Mouse (Mus musculus) cerebellum, adult (tissue): ENCODE measurements around the gene Lonrf2.

ENCODE experiments used
- ATAC-seq: cut with Nextera tagmentation; 2 replicates; pipeline ENCODE4 v1.9.2; 2017; ENCODE audit warnings: mild to moderate bottlenecking, moderate library complexity, mixed read lengths; ENCODE audit not compliant: insufficient number of reproducible peaks, low FRiP score, low TSS enrichment

The Lonrf2 gene

DNA sequence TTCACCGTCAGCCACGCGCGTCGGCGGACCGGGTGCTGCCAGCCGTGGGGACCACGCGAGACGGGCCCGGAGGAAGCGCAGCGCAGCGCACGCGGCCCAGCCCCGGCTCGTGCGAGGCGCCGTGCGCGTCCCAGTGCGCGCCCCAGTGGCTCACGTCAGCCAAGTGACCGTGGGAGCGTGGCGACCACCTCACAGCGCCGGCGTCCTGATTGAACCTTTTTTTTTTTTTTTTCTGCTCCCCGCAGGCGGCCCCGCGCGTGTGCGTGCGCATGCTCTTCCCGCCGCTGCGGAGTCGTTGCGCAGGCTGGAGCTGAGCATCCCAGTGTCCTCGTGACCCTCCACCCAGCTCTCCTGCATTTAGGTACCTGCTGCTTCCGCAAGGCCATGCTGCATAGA lies at the start of gene Lonrf2:
Gene Lonrf2 (minus strand): TSS at position 235 of the 396 bp plus-strand sequence.
- peak; percentile 84 for ATAC-seq

DNA sequence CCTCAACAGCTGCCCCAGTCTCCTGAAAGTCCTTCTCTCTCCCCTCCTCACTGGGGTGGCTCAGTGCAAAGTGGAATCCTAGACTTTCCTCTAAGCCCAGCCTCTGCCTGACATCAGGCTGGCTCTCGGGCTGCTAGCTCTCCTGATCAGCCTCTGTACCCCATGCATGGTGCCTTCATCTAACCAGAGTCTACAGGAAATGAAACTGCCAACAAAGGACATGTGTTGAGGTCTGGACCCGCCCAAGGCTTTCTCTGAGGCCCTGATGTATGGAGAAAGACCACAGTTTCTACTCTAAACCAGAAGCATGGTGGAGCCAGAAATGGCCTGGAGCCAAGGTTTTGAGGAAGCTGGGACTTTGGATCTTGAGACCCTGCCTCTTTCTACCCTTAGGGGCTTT lies 49.4 kb upstream of the Lonrf2 start:
- ATAC-seq = no peak

DNA sequence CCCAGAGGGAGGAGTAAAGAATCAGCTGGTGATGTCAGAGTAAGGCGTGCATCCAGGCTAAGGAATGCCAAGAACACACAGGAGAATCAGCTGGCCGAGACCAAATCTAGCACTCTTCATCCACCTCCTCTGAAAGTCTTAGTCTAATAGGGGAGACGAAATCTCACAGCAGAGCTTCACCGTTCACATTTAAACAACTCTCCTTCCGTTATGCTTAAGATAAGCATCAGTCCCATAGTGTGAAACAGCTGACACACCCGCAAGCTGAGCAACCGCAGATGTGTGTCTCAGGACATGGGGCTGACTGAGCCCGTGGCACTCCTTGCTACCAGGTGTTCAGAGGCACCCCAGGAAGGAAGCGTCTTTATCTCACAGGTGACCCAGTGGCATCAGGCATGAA lies 47.3 kb upstream of the Lonrf2 start:
- ATAC-seq = no peak

DNA sequence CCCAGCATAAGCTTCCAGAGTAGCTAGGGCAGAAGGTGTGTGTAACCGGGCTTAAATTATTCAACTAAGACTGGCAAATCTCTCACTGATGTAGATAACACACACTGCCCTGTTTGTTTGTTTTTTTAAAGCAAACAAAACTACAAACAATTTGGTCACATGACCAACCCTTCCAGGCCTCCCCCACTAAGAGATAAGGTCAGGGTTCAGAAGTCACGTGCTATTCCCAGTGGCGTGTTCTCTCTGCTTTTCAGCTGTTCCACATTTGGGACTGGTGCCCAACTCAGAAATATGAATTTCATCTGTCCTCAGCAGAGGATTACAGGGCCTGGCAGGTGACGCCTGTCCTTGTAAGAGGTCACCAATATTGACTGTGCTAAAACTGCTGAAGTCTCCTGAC lies 46.2 kb upstream of the Lonrf2 start:
- ATAC-seq = no peak

DNA sequence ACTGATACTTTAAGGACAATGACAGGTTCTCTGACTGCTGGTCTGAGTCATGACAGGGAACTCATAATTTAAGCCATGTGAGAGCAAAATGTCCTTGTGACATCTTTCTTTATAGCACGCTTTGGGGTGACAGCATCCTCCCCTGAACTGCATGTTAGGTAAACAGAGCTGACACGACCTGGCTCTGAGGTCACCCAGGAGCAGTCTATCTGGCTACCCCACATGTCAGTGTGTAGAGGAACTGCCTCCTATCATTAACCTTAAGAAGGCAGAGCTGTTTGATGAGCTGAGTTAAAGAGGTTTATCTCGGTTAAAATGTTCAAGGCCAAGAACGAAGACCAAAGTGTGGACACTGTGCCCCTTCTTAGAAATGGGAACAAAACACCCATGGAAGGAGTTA lies 44.9 kb upstream of the Lonrf2 start:
- no peak for ATAC-seq

DNA sequence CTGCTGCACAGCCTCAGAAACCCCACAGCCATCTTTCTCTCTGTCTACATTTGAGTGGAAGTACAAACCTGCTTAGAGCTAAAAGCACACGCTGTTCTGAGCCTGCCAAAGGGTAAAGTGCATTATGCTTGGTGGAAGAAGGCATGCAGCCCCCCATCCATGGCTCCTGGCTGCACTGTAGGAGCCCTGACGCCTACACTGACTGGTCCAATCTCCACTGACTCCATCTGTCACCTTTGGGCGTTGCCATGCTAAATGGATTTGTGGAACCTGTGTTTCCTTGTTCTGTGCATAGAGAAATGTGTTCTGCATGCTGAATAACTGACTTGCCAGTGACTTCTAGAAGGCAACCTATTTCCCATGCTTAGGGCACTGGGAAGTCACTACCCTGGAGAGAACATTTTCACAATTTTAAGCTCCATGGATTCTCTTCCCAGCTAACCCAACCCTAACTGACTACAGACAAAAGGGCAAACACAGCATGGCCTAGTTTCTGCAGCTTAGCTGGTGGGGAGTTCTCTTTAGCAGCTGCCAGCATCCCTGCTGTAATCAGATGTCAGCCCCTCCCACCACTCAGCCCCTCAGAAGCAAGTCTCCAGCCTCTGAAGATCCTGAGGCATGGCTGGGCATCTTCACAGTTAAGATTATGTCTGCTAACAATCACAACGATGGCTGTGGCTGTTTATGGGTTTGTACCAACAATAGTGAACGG lies 40.3 kb upstream of the Lonrf2 start:
- peak; percentile 53 for ATAC-seq

DNA sequence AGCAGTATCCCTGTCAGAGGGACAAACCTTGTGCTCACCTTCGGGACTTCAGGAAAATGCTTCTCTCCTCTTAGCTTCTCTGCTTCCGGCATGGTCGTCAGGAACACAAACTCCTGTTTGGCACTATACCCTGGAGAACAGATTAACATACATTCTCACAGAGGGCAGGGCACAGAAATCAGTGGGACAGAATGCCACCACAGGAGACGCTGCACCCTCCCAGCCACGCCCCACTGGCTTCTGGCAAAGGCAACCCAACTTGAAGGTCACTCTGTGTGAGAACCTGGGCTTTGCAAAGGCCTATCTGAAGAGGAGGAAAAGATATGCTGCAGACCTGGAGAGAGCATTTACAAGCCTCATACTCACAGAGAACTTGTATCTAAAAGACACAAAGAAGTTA lies 37.4 kb upstream of the Lonrf2 start:
- ATAC-seq = no peak

DNA sequence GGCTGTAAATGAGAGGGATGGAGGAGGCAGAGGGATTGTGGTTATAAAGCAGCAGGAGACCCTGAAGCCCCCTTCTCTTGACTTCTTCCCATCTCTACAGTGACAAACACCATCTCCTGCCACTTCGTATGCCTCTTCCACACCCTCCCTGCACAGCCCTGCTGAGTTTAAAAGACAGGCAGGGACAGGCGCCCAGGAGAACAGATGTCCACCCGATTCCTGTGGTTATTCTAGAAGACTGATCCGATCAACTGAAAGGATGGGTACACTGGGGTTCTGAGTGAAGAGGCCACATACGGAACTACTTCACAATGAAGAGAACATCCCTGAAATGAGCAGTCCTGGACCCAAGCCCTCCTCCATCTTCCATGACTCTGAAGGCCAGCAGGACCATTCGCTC lies 35.3 kb upstream of the Lonrf2 start:
- 0 out of 2 replicates have a peak, but pooled peaks have one; percentile 24 for ATAC-seq

DNA sequence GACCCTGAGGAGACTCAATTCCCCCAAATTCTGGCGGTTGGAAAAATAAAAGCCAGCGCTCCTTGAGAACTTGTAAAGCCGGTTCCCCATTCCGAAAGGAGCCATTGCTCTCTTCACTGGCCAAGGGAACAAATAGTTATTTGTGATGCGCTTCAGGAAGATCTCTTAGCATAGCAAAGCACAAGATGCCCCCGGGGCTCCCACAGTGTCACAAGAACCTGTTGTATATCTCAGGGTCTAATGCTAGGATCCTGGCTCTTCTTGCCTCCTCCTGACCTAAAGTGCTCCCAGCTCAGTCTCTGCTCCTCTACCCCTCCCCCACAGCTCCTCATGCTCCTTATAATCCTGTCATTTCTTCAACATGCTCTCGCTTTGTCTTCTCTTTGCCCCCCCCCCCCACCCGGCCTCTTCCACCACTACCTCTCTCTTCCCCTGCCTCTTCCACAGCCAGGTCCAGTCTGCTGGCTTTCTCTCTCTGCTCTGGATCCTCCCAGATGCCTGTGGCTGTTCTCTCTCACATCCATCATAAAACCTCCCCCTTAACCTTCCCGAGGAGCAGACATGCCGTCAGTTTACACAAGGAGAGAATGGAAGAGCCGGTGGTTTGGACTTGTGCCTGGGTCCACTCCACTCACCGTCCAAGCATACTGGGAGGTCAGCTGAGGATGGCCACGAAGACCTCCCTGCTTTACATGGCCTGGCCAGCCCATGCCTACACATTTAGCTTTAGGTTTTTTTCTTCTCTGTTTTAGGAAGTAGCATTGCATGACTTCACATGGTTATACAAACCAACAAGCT lies 33.1 kb upstream of the Lonrf2 start:
- no peak for ATAC-seq

DNA sequence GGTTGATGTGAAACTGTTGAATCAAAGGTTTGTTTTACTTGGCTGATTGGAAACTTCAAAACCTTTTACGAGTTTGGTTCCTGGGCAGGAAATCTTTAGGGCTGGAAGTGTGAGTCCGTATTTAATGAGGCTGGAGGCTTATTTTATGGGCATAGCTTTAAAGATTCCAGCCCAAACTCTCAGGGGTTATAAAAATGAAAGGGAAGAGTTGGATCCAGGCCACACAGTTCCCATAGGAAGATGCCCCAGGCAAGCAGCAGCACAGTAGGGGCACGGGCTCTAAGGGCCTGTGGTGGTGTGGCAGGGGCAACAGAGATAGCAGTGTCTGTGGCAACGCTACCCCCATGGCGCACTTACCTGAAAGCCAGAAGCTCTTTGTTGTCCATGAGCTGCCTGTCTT lies 29.7 kb upstream of the Lonrf2 start:
- no peak for ATAC-seq

DNA sequence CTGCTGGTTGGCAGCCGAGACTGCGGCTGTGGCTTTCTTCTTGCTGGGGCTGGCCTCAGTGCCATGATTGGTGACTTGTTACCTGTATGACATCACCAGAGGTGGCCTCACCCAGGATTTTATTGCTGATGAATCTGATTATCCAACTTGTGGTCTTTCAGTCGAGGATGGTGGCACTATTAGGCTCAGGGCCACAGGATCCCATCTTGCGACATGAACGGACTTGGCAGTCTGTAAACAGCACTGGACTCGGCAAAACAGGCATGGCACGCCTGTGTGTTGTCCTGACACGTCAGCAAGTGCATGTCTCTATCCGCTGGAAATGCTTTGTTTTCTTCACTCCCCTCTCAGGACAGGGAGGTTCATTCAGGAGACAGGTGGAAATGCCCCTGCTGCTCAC lies 27.8 kb upstream of the Lonrf2 start:
- no peak for ATAC-seq

DNA sequence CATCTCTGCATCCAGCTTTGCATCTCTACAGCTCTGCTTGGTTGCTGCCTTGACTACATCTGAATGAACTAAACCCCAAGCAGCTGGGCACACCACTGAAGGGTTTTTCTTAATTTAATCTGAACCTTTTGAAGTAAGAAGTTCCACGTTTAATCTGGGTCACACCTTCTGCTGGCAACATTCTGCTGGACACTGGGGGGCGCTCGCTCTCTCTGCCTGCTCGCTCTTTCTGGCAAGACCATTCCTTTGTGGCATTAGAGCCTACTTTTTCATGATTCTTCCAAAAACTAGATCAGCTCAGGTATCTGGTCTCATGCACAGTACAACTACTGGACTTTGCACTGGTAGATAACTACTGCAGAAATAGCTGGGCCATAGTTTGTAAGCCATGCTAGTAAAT lies 25.7 kb upstream of the Lonrf2 start:
- ATAC-seq = no peak

DNA sequence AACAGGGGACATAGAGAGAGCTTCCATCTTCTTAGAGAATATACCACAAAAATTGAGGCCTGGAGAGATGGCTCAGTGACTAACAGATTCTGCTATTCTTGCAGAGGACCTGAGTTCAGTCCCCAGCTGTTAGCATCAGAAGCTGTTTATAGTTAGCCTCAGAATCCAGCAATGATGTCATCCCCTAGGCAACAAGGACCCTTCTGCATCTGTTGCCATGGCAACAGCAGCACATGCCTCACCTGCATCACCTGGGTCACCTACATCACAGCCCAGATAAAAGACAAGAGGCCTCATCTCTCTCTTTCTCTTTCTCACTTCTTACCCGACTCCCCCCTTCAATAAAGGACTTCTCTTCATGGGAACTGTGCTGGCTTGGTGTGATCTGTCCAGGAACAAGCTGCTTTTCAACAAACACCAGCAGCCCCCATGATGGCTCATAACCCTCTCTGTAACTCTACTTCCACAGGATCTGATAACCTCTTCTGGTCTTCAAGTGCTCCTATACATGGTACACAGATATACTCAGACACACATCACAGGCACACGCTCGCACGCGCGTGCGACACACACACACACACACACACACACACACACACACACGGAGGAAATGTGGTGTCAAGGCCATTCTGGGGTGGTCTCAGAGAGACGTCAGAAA lies 24.5 kb upstream of the Lonrf2 start:
- no peak for ATAC-seq

DNA sequence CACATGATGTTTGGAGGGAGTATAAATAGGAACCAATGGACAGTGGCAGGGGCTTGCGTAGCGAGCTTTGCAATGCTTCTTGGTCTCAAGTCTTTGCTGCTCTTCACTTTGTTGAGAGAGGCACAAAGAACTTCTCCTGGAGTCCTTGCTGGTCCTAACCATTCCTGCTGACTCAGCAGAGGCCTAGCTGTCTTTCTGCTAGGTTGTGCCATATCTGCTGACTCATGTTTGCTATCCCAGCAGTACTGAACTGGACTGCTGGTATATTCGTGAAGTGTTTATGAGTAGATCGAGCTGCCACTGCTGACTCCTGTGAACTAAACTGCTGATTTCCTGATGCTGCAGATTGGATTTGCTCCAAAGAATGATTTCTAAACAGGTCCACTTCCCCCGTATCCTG lies 23.7 kb upstream of the Lonrf2 start:
- ATAC-seq = no peak

DNA sequence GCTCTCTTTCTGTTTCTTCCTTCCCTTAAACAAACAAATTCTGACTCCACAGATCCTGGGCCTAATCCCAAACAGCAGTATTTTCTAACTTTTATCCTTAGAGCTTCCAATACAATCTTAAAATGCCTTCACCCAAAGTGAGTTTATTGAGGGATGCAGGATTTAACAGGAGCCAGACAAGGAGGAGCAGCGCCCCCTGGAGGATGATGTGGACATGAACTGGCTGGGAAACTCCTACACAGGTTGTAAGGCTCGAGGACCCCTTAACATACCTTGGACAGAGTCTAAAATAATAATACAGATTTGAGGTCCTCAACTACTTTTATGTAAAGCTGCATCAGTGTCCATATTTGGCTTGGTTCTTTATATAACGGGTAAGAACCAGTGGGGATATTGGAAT lies 19.7 kb upstream of the Lonrf2 start:
- peak; percentile 74; the same call in 1 of the 2 replicates for ATAC-seq

DNA sequence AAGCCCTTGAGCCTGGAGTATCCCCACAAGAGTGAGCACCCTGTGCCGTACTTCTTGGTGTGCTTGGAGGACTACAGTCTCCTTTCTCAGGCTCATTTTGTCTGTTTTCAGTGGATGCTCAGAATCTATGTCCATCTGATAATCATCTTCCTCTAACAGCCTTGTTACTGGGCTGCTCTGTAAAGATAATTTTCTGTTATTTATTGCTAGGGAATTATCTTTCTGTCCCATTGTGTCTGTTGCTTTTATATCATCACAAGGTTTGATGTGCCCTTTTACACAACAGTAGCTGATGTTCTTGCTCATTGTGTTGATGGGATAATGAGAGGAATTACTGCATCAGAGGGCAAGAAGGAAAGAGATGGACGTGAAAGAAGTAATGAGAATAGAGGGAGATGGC lies 15.7 kb upstream of the Lonrf2 start:
- no peak for ATAC-seq

DNA sequence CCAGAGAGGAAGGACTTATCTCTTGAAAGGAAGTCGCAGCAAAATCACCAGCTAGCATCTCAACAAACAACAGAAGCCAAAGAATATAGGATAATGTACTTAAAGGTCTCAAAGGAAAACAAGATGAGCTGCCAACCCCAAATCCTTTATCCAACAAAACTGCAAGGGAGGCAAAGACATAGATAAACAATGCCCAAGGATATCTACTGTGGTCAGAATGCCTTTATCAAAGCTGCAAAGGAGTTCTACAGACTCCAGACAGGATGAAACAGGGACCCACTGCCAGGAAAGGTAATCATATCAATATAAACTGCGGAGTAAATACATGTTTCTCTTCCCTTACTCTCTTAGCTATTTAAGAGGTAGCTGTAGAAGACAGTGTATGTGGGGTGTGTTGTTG lies 14.1 kb upstream of the Lonrf2 start:
- ATAC-seq = no peak

DNA sequence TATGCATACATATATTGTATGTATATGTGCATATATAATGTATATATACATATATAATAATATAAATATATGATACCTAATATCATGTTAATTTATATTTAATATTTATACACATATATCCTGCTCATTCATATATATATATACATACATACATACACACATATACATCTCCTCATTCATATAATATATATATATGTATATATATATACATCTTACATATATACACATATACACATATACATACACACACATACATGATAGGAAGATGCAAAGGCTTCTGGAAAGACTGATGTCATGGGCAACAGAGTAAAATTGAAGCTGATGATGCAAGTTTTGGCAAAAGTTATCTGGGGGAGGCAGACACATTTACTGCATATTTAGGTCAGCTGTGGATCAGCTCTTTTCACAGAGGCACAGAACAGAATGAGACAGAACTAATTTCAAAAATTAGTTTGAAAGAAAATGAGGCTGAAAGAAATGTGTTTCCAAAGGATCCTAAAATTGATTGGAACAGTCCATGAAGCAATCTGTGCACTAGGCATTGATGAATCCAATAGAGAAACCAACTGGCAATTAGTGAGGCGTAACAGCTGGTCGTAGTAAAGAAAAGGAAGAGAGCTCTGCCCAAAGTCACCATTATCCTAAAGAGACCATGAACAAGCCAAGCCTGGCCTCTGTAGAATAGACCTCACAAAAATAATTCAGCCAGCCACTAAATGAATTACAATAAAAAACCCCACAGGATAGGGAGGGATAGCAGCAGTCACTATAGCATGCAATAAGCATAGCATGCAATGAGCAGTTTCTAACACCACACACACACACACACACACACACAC lies 12.2 kb upstream of the Lonrf2 start:
- ATAC-seq = no peak

DNA sequence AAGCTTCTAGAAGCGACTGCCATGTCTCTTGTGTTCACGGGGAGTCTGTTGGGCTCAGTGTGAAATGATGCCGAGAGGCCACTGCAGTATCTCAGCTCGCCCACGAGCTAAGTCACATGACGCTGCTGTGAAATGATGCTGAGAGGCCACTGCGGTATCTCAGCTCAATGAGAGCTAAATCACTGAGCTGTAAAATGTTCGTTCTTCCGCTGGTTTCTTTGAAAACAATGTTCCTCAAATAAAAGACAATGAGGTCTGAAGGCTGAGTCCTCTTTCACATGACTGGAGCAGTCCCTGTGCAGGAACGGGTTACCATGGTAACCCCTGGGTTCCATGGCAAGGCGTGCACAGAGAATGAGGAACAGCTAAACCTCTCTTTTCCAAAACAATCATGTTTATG lies 11.5 kb upstream of the Lonrf2 start:
- peak; percentile 80 for ATAC-seq

DNA sequence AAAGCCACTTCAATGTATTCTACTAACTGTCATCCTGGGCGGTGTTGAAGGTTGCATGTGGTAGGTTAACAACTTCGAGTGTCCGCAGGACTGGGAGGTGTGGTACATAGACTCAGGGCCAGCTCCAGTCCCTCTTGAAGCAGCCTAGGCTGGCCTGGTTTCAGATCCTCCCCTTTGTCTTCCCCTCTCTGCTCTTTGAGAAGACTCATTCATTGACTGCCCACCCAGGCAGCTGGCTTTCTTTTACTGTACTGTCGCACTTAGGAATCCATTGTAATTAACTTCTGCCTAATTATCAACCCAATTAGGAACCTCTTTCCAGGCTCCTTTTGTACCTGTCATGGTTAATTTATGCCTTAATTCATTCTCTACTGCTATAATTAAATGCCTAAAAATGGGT lies 6.8 kb upstream of the Lonrf2 start:
- ATAC-seq = no peak

DNA sequence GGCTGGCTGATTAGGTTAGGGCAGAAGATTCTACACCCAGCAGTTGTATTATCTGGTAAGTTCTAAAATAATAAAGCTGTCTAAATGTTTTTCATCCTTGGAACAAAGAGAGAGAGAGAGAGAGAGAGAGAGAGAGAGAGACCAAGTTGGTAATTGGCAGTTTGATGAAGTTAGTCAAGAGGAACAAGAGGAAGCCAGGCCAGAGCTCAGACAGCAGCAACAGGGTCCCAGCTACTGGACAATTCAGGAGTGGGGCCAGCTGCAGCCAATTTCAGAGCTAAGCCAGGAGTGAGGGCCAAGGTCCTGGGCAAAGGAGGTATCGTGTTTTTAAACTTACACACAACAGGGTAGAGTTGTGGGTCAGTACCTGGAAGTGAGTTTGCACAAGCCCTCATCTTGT lies 6.3 kb upstream of the Lonrf2 start:
- no peak for ATAC-seq
